Mouse (Mus musculus) adrenal gland, postnatal 14 days (tissue): ENCODE measurements at regions not wholly inside any gene's neighbourhood (a gene's known extent, or its start where the extent isn't known, plus 50 kb on each side); places are given as distances from the start of the nearest gene placed in this dataset.

Source experiments
- DNase-seq: peaks from one replicate; pipeline ENCODE4 v3.0.0; 2021; ENCODE audit warnings: mixed read lengths

- DNase-seq, result peak; percentile 78
Observed at GRCm38 (mm10) chr1:34642304-34642893, 62.9 kb downstream of the Amer3 start.

- DNase-seq, result no peak
Observed at GRCm38 (mm10) chr1:34653963-34654644, 74.6 kb downstream of the Amer3 start.

DNA sequence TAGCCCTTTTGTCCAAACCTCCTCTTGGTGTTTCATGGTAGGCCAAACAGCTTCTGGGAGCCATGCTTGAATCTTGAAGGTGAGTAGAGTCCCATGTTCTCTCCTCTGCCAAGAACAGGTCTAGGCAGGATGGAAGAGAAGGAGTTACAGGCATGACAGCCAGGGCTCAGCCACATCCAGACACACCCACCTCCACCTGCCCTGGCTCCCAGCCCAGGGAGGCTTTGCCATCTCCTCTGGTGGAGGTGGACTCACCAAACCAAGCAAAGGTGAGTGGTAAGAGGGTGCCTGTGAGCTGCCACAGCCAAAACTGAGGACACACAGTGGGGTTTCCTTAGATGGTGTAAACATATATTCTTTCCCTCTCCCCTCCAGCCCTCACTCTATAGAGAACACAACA, 78.0 kb downstream of the Amer3 start:
- no peak for DNase-seq

DNA sequence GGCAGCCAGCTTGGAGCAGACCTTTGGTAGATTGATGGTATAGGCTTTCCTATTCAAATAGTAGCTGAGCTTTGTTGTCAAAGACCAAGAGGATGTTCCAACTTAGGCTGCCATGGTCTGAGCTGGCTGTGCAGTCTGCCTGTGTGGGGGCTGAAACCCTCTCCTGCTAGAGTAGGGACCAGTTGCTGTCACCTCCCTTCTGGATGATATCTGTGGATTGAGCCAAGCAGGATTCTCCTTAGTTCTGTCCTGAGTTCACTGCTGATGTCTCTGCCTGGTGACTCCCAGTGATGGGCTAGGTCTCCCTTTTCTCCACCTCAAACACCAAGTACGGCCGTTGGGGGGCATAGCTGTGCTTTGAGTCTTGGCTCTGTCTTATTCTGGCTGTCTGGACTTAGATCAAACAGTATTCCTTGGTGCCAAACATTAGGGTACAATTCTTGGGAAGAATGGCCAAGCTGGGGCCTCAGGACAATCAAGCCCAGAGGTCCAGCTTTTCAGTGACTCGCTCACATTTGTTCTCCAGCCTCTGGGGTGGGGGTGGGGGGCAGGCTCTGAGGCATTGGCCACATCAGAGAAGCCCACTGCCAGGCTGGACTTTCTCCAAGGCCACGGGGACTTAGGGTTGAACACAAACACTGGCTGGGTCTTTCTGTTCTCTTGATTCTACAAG, 84.6 kb downstream of the Amer3 start:
- DNase-seq, result no peak

DNA sequence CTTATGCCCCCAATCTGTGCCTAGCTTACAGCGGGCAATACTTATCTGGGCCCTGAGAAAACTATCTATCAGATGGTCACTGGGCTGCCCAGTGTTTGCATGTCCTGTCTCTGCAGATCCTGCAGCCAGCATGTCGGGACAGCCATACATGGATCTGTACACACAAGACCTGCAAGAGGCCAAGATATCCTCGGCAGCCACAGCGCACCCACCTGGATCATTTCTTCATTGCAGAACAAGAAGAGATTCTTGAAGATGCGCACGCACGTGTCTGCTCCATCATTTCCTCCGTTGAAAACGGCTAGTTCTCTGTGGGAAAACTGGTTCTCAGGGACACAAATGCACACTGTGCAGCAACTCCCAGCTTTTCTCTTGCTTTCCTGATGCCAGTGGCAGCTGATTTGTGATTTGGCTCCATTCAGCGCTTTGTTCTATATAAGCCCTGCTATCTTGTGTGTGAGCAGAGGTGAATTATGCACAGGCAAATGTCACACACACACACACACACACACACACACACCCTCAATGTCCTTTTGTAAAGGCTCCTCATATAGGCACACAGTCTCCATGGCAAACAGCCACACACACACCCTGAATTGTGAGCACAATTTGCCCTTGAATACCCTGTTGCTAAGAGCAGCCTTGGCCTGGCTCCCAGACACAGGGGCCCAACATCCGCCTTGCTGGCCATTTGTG, 85.5 kb downstream of the Amer3 start:
- DNase-seq, result peak; percentile 59

- no peak for DNase-seq
Observed at GRCm38 (mm10) chr1:34665512-34665854, 86.0 kb downstream of the Amer3 start.

GRCm38 (mm10) chr1:34666226-34666662, 86.8 kb downstream of the Amer3 start:
- no peak for DNase-seq

GRCm38 (mm10) chr1:34677105-34677741, 97.8 kb downstream of the Amer3 start:
- no peak for DNase-seq

DNA sequence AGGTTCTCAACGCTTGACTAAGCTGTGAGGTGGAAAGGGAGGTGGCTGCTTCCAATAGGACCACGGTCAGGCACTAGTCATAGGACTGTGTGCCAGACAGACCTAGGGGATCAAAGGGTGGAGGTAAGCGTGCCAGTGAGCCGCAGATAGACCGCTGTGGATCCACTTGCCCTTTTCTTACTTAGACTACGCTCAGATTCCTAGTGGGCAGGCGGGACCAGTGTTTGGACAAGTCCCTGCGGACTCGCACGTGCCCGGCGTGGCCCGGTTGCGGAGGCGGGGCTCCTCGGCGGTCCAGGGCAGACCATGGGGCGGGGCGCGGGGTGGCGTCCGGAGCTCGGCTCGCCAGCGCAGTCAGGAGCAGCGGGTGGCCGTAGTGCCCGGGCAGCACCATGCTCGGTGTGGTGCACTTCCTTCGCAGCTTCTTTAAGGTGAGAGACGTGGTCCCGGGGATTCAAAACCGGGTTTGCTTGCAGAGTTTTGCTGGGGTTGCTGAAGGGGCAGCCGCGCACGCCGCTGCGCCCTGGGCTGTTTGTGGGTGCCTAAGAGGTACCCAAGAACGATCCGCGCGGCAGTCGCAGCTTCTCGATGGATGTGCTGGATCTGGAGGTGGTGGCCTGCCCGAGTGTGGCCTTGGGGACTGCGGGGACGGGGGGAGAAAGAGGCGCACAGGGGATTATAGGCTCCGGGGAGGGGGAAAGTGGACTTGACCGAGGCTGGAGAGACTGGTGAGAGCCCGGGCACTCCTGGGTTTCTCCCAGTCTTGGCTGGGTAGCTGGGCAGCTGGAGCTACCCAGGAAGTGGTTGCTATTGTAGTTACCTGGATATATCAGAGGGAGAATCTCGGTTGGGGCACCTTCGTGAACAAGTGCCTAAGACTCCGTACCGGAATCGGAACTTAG, 98.6 kb downstream of the Amer3 start:
- peak; percentile 80 for DNase-seq

DNA sequence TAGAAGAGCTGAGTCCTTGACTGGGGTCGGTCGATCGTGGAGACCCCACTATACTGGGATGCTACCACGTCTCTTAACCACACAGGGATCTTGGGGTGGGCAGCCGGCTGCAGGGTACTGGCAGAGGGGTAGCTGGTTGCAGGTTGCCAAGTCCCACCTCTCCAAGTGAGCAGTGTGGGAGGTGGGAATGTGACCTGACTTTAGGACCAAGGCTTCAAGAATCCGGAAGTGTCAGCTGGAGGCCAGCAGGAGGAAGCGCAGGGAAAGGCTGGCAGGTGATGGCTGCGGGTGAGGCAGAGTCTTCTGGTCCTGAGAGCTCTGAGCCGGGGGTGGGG, 99.2 kb downstream of the Amer3 start:
- no peak for DNase-seq

- no peak for DNase-seq
Observed at GRCm38 (mm10) chr1:34686539-34686938, 107.1 kb downstream of the Amer3 start.

GRCm38 (mm10) chr1:34696533-34696932, 117.1 kb downstream of the Amer3 start:
- DNase-seq, result no peak

DNA sequence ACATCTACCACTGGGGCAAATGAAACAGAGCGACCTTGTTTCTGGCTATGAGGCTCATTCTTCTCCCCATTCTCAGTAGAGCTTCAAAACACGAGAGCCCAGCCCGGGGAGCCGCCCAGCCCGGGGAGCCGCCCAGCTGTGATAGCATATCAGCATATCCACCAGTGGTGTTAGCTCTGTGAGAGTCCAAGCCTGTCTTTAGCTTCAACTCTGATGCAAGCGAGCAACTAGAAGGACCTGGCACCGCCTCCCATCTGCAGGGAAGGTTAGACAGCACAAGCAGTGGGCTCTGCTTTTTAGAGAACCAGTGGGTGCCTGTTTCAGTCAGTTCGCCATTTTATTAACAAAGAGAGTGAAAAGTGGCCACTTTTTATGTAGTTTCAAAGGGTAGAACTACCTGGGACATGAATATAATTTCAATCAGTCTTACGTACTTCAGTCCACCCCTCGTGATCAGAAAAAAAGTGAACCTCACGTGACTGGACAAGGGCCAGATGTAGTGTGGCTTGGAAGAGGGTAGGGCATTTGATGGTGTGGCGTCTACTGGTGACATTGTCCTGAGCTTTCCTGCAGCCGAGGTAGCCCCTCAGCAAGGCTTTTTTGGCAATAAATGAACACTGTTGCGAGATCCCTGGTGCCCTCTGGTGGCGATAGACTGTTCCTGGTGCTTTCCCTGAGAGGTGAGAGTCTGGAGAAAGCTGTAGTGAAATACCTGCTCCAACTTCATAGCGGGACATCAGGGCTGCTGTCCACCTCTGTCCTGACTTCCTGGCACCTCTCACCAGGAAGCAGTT, 121.0 kb downstream of the Amer3 start:
- DNase-seq, result peak; percentile 58

- DNase-seq, result no peak
Observed at GRCm38 (mm10) chr1:34701436-34701835, 122.0 kb downstream of the Amer3 start.

- DNase-seq, result no peak
Observed at GRCm38 (mm10) chr1:34709089-34709488, 129.6 kb downstream of the Amer3 start.

- DNase-seq, result no peak
Observed at GRCm38 (mm10) chr1:34722674-34723073, 120.2 kb downstream of the Fam168b start.

DNA sequence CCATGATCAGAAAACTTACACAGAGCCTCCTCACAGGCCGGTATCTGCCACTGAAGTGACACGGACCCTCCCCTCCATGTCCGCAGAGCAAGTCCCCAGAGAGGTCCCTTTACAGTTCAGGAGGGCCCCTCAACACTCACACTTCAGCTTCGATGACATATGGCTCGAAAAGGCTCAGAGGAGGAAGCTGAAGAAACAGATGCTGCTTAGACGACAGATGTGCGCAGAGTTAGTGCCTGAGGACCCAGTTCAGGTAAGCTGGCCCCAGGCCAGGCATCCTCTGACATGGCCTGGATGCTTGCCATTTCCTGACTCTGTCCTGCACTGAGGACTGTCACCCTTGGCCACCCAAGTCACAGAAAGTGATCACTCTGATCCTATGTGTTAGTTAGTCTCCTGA, 110.7 kb downstream of the Fam168b start:
- DNase-seq, result no peak

GRCm38 (mm10) chr1:34733026-34733913, 109.6 kb downstream of the Fam168b start:
- DNase-seq, result no peak

GRCm38 (mm10) chr1:34738386-34739067, 104.3 kb downstream of the Fam168b start:
- peak; percentile 87 for DNase-seq
